Mouse (Mus musculus): Measurements from ENCODE around the gene Rpl41.

DNA sequence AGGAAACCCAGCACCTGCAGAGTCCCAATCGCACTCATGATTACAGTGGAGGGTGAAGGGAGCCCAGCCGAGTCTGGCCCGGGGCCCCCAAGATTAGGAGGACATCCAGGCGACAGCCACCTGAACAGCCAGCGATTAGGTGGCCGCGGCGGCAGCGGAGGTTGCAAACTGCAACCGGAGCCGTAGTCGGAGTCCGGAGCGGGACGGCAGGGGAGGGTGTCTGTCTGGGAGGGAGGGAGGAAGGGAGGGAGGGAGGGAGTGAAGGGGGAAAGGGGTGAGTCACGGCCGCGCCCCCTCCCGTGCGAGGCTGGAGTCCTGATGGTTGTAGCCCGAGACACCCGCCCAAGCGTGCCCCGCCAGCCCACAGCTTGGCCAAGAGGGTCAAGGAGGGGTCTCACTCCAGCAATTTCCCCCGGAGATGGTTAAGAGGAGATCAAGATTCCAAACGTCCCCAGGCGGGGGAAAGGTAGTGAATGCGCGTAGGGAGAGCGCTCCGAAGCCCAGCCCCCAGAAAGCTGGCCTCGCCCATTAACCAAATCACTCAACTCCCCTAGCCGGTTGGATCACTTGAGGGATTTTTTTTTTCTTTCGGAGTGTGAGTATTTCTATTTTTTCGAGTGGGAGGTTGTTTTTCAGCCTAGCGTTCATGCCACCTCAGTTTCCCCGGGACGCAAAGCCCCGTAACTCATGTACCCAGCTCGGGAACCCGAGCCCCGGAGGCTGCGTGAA lies 40.5 kb upstream of the Rpl41 start, which contains the start of gene Erbb3:
- TF ChIP-seq CTCF (IDR thresholded peaks at IDR 0.05) (no peak), POLR2A (IDR thresholded peaks at IDR 0.05; ENCODE audit: insufficient read depth, low read depth, low read length) (no peak), EP300 (IDR thresholded peaks at IDR 0.05; ENCODE audit: insufficient read depth, low read depth, low read length) (no peak)
